Mouse (Mus musculus): ENCODE measurements around the gene Abl1. TPM values are rescaled to one million over a fixed set of nuclear protein-coding genes. Genes with fewer than 3 reads are reported as not detected.

The Abl1 gene
- polyA plus RNA-seq, 1 experiment from 2014 or later, result 38.2 TPM

DNA sequence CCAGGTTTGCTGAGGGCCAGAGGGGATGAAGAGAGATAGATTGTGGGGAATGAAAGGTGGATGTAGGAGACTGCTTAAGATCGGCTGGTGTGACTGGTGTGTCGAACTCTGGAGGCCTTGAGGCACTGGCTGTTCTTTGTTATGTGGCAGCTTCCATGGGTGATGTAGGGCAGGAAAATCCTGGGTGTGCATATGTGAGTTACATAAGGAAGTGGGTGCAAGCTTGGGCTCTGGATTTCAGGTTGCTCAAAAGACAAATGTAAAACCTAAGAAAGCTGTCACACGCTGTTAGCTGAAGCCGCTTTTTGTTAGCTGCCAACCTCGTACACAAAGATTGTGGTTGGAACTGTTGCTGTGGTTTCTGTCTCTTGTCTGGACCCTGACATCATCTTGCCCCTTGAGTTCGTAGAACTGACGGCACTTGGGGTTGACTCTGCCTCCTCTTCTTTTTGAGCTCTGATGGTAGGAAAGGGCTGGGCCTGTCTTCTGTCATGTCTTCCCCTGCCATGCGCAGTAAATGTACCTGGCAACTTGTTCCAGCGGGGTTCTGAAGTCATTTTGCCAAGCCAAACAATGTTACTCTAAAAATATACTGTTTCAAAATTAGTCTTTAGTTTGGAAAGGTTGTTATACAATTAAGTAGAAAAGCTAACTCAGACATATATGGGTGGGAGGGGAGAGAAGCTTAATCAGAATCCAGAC is 39.6 kb downstream of the Abl1 start:
- H3K9ac ChIP-seq, result no peak overlapping the region
- no peak overlapping the region for H3K4me3 ChIP-seq
- H3K4me1 ChIP-seq, result peaks cover 8% of the 10 kb centered on the region; the same call in 1 of the 2 replicates
- no peak overlapping the region for H3K27ac ChIP-seq
- H3K27me3 ChIP-seq (replicated peaks), result no peaks in the 10 kb centered on the region
- H3K9me3 ChIP-seq, result no peaks in the 10 kb centered on the region
- 91% methylated on average over 9 of the region's 9 CpGs for WGBS
- H3K36me3 ChIP-seq, result no peaks in the 10 kb centered on the region
- no peak for ATAC-seq (ENCODE audit: low FRiP score, low read depth)
- no peak overlapping the region for H3K4me2 ChIP-seq (replicated peaks)

DNA sequence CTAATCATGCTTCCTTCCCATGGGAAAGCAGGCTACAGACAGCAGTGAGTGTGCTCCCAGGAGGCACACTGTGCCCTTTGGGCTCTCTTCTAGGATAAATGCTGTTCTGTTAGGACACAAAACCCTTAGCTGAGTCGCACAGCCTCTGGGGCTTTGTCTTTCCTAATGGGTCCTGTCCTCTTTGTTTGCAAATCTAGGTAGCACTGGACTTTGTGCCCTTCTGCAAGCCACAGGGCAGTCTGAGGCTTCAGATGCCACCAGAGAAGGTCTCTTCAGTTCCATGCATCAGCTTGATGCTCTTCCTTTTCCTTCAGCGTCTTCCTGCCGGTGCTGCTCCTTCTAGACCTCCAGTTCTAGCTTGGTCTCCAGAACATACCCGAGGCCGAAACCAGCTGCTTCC is 42.5 kb downstream of the Abl1 start:
- no peaks in the 10 kb centered on the region for H3K36me3 ChIP-seq
- ATAC-seq (ENCODE audit: low FRiP score, low read depth), result no peak
- WGBS, result 93% methylated on average over 5 of the region's 5 CpGs
- no peak overlapping the region for H3K9ac ChIP-seq
- no peak overlapping the region for H3K4me3 ChIP-seq
- H3K27me3 ChIP-seq (replicated peaks), result no peaks in the 10 kb centered on the region
- H3K4me2 ChIP-seq (replicated peaks), result no peak overlapping the region
- no peaks in the 10 kb centered on the region for H3K9me3 ChIP-seq
- H3K4me1 ChIP-seq, result peaks cover 8% of the 10 kb centered on the region; the same call in 1 of the 2 replicates
- H3K27ac ChIP-seq, result no peak overlapping the region

DNA sequence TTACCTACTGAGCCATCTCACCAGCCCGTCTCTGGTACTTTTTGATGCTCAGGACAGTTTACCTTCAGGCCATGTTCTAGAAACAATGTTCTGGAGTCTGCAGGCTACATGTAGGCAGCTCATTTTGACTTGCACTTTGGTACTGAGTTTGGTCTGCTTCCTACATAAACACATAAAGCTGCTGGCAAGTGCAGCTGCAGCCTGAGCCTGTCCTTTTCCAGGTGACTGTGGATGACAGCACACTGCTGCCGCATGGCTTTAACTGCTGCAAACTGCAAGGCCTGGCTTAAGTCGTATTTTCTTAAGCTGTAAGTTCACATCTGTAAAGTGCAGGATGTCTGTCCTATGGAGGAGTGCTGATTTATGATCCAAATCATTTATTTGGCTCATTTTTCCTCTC is 44.3 kb downstream of the Abl1 start:
- Histone ChIP-seq H3K27ac (no peak overlapping the region), H3K27me3 (replicated peaks) (no peaks in the 10 kb centered on the region), H3K4me2 (replicated peaks) (no peak overlapping the region), H3K36me3 (no peaks in the 10 kb centered on the region), H3K9ac (no peak overlapping the region), H3K4me3 (no peak overlapping the region), H3K4me1 (peaks cover 8% of the 10 kb centered on the region; the same call in 1 of the 2 replicates), H3K9me3 (no peaks in the 10 kb centered on the region)
- 74% methylated on average over 3 of the region's 3 CpGs for WGBS
- no peak for ATAC-seq (ENCODE audit: low FRiP score, low read depth)

DNA sequence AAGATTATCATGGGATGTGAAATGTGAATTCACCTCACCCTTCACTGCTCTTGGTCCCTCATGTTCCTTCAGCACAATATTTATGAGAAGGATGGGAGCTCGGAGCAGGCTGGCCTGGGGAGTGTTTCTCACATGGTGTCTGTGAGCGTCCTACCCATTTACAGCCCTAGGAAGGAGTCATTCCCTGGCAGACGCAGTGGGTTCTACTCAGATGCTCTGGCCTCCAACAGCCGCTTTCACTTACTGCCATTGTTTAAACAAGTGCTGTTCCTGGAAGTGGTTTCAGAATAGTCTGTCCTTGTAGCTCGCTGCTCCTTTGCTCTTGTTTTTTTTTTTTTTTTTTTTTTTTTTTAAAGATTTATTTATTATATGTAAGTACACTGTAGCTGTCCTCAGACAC is 45.4 kb downstream of the Abl1 start:
- H3K4me2 ChIP-seq (replicated peaks), result no peak overlapping the region
- no peaks in the 10 kb centered on the region for H3K36me3 ChIP-seq
- no peak overlapping the region for H3K9ac ChIP-seq
- no peaks in the 10 kb centered on the region for H3K9me3 ChIP-seq
- 67% methylated on average over 5 of the region's 5 CpGs for WGBS
- ATAC-seq (ENCODE audit: low FRiP score, low read depth), result no peak
- no peak overlapping the region for H3K27ac ChIP-seq
- no peak overlapping the region for H3K4me3 ChIP-seq
- no peaks in the 10 kb centered on the region for H3K27me3 ChIP-seq (replicated peaks)
- H3K4me1 ChIP-seq, result peaks cover 8% of the 10 kb centered on the region; the same call in 1 of the 2 replicates

DNA sequence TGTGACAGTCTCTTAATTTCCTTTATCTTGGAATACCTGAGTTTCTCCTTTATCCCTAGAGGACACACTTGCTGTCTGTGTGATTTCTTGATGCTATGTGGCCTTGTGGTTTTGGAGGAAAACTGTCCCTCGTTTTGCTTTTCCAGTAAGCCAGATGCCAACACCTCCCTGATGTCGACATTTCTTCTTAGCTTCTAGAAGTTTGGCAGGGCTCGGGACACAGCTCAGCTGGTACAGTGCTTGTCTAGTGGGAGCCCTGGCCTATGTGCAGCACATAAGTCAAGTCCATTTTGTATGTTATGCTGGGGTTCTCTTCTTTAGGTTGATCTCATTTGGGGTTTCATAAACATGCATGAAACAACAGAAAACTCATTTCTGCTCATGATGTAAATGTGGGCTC is 50.9 kb downstream of the Abl1 start:
- no peak overlapping the region for H3K27ac ChIP-seq
- H3K4me3 ChIP-seq, result no peak overlapping the region
- ATAC-seq (ENCODE audit: low FRiP score, low read depth), result no peak
- H3K4me2 ChIP-seq (replicated peaks), result no peak overlapping the region
- 77% methylated on average over 3 of the region's 3 CpGs for WGBS
- no peaks in the 10 kb centered on the region for H3K9me3 ChIP-seq
- 0 out of 2 replicates have a peak, but pooled peaks cover 3% of the 10 kb centered on the region for H3K4me1 ChIP-seq
- no peaks in the 10 kb centered on the region for H3K36me3 ChIP-seq
- no peak overlapping the region for H3K9ac ChIP-seq
- no peaks in the 10 kb centered on the region for H3K27me3 ChIP-seq (replicated peaks)

DNA sequence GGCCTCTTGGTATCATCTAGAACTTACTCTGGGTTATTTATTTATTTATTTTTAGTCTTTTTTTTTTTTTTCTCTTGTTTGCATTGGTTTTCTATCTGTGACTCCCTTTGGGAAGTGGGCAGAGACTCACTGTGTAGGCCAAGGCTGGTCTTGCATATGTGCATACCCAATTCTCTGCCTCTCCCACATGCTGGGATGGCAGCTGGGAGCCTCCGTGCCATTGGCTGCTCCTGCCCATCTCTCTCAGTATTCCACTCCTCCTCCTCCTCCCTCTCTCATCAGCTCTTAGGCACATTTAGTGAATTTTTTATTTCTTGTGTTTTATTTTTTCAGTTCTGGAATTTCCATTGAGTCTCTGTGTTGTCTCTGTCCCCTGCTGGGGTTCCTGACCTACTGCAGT is 53.6 kb downstream of the Abl1 start:
- H3K27ac ChIP-seq, result no peak overlapping the region

DNA sequence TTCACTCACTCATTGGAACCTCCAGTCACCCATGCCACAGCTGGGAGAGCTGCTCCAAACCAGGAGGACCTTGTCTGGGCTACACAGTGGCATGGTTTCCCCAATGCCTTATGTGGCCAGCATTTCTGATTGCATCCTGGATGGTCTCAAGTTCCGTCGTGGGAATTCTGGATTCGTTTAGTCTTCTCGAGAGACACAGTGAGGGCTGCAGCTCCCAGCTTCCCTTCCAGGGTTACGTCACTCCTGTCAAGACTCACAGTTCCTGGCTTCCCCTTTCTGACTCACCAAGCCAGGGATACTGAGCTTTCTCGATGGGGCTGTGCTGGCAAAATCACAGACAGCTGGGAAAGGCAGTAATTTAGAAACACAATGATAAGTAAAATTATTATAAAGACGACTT is 54.0 kb downstream of the Abl1 start:
- Histone ChIP-seq H3K4me2 (replicated peaks) (no peak overlapping the region), H3K9me3 (no peaks in the 10 kb centered on the region), H3K9ac (no peak overlapping the region), H3K36me3 (no peaks in the 10 kb centered on the region), H3K27me3 (replicated peaks) (no peaks in the 10 kb centered on the region), H3K4me1 (peaks cover 16% of the 10 kb centered on the region), H3K27ac (no peak overlapping the region), H3K4me3 (no peak overlapping the region)
- ATAC-seq (ENCODE audit: low FRiP score, low read depth), result no peak
- 46% methylated on average over 7 of the region's 7 CpGs for WGBS

More for the DNA sequence above, 53.6 kb downstream of the Abl1 start:
- Histone ChIP-seq H3K4me2 (replicated peaks) (no peak overlapping the region), H3K9me3 (no peaks in the 10 kb centered on the region), H3K27me3 (replicated peaks) (no peaks in the 10 kb centered on the region), H3K4me1 (peaks cover 13% of the 10 kb centered on the region), H3K9ac (no peak overlapping the region), H3K36me3 (no peaks in the 10 kb centered on the region), H3K4me3 (no peak overlapping the region)
- 12% methylated on average over 1 of the region's 1 CpGs for whole genome bisulfite sequencing
- no peak for ATAC-seq (ENCODE audit: low FRiP score, low read depth)

DNA sequence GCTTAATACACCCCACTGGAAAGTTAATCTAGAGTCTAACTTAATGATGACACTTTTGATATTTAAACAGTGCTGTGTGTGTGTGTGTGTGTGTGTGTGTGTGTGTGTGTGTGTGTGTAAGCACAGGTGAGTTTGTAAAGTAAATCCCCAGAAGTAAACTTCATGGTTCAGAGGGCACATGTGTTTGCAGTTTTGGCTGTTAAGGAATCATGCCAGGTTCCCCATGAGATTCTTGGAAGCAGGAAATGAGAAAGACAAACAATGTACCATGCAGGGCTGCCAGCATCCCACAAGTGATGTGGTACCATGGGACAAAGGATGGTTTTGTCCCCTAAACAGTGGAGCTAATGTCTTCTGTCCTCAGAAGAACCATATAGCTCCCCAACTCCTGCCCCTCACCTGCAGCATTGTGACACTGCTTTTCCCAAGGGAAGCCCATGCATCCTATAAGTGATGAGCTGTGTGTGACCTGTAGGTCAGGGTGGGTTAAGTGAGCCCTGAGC is 57.6 kb downstream of the Abl1 start:
- no peak overlapping the region for H3K4me2 ChIP-seq (replicated peaks)
- H3K4me3 ChIP-seq, result no peak overlapping the region
- H3K27ac ChIP-seq, result no peak overlapping the region
- no peak overlapping the region for H3K9ac ChIP-seq
- peaks cover 26% of the 10 kb centered on the region for H3K4me1 ChIP-seq
- ATAC-seq (ENCODE audit: low FRiP score, low read depth), result no peak
- no peaks in the 10 kb centered on the region for H3K9me3 ChIP-seq
- no peaks in the 10 kb centered on the region for H3K36me3 ChIP-seq
- H3K27me3 ChIP-seq (replicated peaks), result no peaks in the 10 kb centered on the region

DNA sequence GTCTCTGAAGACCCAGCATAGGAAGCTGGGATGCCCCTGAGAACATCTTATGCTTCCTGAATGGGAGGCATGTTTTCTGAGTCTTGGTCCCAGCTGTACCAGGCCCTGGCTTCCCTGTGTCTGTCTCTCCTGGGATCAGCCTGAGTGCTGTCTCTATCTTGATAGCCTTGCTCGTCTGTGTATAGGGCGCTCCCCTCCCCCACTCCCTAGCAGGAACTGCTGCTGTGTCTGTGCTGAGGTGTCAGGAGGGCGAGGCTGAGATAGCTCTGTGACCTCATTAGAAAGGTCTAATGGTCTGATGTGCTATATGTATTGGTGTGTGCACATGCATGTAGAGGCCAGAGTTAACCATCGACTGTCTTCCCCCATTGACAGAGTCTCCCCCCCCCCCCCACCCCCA is 58.7 kb downstream of the Abl1 start:
- Histone ChIP-seq H3K4me2 (replicated peaks) (no peak overlapping the region), H3K4me3 (no peak overlapping the region), H3K4me1 (peaks cover 28% of the 10 kb centered on the region), H3K27me3 (replicated peaks) (no peaks in the 10 kb centered on the region), H3K9me3 (no peaks in the 10 kb centered on the region), H3K9ac (no peak overlapping the region), H3K27ac (no peak overlapping the region), H3K36me3 (no peaks in the 10 kb centered on the region)
- ATAC-seq (ENCODE audit: low FRiP score, low read depth), result no peak
- WGBS, result 46% methylated on average over 4 of the region's 4 CpGs

DNA sequence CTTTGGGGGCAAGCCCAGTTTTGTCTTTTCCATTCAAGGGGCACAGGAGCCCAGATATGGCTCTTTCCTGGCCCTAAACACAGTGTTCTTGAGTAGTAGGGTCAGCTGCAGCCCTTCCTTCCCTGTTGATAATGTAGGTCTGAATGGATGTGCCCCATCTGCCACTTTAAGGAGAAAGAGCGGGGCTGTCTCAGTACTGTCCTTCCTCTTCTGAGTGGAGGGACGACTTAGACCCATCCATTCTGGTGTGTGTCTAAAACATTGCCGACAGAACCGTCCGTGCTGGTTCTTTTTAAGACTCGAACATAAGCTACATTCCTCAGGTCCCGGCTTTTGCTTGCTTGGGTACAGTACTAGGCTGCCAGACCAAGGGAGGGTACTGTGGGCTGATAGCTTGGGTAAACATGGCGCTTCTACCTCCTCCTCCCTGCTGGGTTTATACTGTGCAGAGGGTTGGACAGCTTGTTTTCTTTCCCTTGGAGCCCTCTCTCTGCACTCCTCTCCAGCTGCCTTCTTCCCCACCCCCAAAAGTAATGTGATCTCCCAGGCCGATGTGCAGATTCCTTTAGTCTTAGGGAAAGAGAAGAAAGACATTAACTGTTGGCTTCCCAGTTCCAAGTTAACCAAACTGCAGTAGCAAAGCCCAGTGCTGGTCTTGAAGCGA is 61.0 kb downstream of the Abl1 start:
- WGBS, result 21% methylated on average over 10 of the region's 10 CpGs
- Histone ChIP-seq H3K4me1 (peaks cover 24% of the 10 kb centered on the region), H3K27ac (no peak overlapping the region), H3K9me3 (0 out of 2 replicates have a peak, but pooled peaks cover 6% of the 10 kb centered on the region), H3K9ac (0 out of 2 replicates have a peak overlapping the region, but pooled peaks have one; percentile 17), H3K27me3 (replicated peaks) (no peaks in the 10 kb centered on the region), H3K4me3 (no peak overlapping the region), H3K4me2 (replicated peaks) (peak overlapping the region; percentile 40), H3K36me3 (no peaks in the 10 kb centered on the region)
- ATAC-seq (ENCODE audit: low FRiP score, low read depth), result no peak

DNA sequence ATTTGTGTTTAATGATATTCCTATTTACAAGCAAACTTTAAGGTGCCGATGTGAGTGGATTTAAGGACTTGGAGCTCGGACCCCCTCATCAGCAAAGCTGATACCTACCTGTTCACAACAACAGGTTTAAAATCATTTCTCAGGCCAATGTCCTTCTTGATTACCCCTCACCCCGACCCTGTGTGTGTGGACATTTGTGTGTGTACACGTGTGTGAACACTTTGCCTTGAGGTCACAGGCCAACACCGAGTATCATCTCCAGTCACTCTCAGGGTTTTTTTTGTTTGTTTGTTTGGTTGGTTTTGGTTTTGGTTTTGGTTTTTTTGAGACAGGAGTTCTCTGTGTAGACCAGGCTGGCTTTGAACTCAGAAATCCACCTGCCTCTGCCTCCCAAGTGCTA is 62.0 kb downstream of the Abl1 start:
- 0 out of 2 replicates have a peak, but pooled peaks cover 6% of the 10 kb centered on the region for H3K9me3 ChIP-seq
- WGBS, result 89% methylated on average over 5 of the region's 5 CpGs

DNA sequence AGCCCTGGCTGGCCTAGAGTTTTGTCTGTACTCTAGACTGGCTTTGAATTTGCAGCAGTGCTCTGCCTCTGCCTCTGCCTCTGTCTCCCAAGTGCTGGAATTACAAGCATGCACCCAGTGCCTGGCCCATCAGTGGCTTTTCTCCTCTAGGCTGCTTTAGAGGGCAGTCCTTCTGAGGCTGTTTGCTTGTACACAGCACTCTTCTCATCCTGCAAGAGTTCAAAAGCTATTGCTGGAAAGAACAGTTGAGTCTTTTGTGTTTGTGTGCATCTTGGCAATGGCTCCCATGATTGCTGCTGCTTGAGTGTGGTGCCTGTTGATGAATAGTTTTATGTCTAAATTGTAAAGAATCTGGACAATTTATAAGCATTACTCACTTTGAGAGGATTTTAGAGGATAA is 69.3 kb downstream of the Abl1 start:
- Histone ChIP-seq H3K9me3 (0 out of 2 replicates have a peak, but pooled peaks cover 6% of the 10 kb centered on the region), H3K27me3 (replicated peaks) (no peaks in the 10 kb centered on the region), H3K27ac (no peak overlapping the region), H3K4me3 (no peak overlapping the region), H3K9ac (no peak overlapping the region), H3K36me3 (no peaks in the 10 kb centered on the region), H3K4me1 (peaks cover 35% of the 10 kb centered on the region), H3K4me2 (replicated peaks) (no peak overlapping the region)
- ATAC-seq (ENCODE audit: low FRiP score, low read depth), result no peak

More for the DNA sequence above, 62.0 kb downstream of the Abl1 start:
- no peak overlapping the region for H3K9ac ChIP-seq
- no peak overlapping the region for H3K4me3 ChIP-seq
- no peak overlapping the region for H3K27ac ChIP-seq
- no peak overlapping the region for H3K4me2 ChIP-seq (replicated peaks)
- no peaks in the 10 kb centered on the region for H3K27me3 ChIP-seq (replicated peaks)
- no peak for ATAC-seq (ENCODE audit: low FRiP score, low read depth)
- H3K4me1 ChIP-seq, result peaks cover 24% of the 10 kb centered on the region
- no peaks in the 10 kb centered on the region for H3K36me3 ChIP-seq
